Mouse (Mus musculus) liver, adult 10 weeks (tissue): ENCODE measurements around the gene Kcnj15. TPM values are rescaled to one million over a fixed set of nuclear protein-coding genes. Genes with fewer than 3 reads are reported as not detected.

Experiments used
- polyA plus RNA-seq: library from polyadenylated mRNA; stranded (reverse); fragments of 350-450 nt; fragmentation: Illumina TruSeq; extraction: RNeasy Lipid Tissue Mini Kit (QIAGEN cat#74804); gene quantifications from one replicate; pipeline ENCODE4 v1.2.3, GENCODE M21; 2014; ENCODE audit warnings: low read depth, low replicate concordance

Kcnj15 gene
- 0.42 TPM for polyA plus RNA-seq

DNA sequence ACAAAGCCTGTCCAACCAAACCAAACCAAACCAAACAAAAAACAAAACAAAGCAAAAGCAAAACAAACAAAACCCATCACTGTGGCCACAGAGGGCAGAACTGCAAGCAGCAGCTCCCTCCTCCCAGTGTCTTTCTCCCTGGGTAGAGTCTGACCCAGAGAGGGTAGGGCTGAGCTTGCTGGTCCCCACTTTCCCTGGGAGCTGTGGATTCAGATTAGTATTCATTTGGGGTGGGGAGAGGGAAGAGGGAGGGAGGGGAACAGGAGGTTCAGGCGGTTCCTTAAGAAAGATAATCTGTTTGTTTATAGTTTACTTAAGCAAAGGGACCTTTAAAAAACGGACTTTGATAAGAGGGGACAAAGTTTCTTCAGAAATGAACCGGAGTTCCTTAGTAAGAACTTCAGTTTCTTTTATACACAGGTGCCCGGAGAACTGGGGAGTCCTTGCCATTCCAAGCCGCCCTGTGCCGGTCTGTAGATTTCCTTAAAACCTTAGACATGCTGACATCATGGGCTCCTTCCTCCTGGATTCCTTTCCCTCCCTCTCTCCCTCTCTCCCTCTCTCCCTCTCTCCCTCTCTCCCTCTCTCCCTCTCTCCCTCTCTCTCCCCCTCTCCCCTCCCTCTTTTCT is at the start of gene Kcnj15:
TSS of gene Kcnj15 (plus strand) at position 293 of the 629 bp plus-strand sequence.

